Mouse (Mus musculus): ENCODE measurements around the gene Car1.

- TF ChIP-seq CTCF (IDR thresholded peaks at IDR 0.05; ENCODE audit: low read depth) (no peak), EP300 (IDR thresholded peaks at IDR 0.05; ENCODE audit: low read depth) (no peak)
These were observed 52.5 kb downstream of the Car1 start for GRCm38 (mm10) chr3:14755716-14756115.

Measured in liver, postnatal 0 days (tissue).